Comparison of ENCODE assay signal across 11 mouse cellular contexts in the genomic region with DNA sequence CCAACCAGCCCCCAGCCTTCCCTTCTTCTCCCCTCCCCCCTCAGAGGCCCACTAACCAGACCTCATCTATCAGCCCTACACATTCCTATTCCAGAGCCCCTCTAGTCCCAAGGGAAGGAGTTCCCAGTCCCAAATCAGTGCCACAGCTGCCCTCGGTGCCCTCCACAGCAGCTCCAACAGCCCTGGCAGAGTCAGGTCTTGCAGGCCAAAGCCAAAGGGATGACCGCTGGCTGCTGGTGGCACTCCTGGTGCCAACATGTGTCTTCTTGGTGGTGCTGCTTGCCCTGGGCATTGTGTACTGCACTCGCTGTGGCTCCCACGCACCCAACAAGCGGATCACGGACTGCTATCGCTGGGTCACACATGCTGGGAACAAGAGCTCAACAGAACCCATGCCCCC. TPM values are rescaled to one million over a fixed set of nuclear protein-coding genes. Genes with fewer than 3 reads are reported as not detected.
DNase-seq lines count a peak whose midpoint lies in the region; ATAC-seq and TF ChIP-seq lines count a peak whose summit lies in the region.
"Had no signal": no experiment of that assay in that cellular context is flagged by ENCODE, and none has a peak within 500 bp of the region (broad histone marks: within the 10 kb centered on the region; RNA-seq: fewer than 3 reads in every experiment).

No protein-coding gene starts in this region.

- no peaks in the 10 kb centered on the region for H3K36me3 ChIP-seq in forebrain, embryonic 13.5 days (ENCODE audit: poor library complexity, severe bottlenecking)
- no peaks in the 10 kb centered on the region for H3K36me3 ChIP-seq in forebrain, postnatal 0 days (ENCODE audit: insufficient read depth)
- no peaks in the 10 kb centered on the region for H3K36me3 ChIP-seq in lung, embryonic 14.5 days (ENCODE audit: insufficient read depth)
- no peaks in the 10 kb centered on the region for H3K36me3 ChIP-seq in hindbrain, embryonic 10.5 days
- H3K36me3 ChIP-seq in limb, embryonic 15.5 days, result no peaks in the 10 kb centered on the region

- H3K4me2 ChIP-seq in forebrain, embryonic 13.5 days, result 0 out of 2 replicates have a peak overlapping the region, but pooled peaks have one; percentile 69
- H3K4me2 ChIP-seq in forebrain, postnatal 0 days (ENCODE audit: low read depth), result no peak overlapping the region
- peak overlapping the region; percentile 77 for H3K4me2 ChIP-seq in lung, embryonic 14.5 days
- H3K4me2 ChIP-seq in limb, embryonic 15.5 days, result peak overlapping the region; percentile 91

- no peak for TF ChIP-seq CTCF in forebrain, postnatal 0 days (IDR thresholded peaks at IDR 0.05; ENCODE audit: low read depth)
- no peak for TF ChIP-seq CTCF in lung, embryonic 14.5 days (IDR thresholded peaks at IDR 0.05; ENCODE audit: low read depth)

- intact Hi-C loops in left cerebral cortex, postnatal 36 days (cut with DNase I), result loop anchor here (5.0 kb wide), 1 partner anchor 53 kb away; no protein-coding TSS in a partner anchor
- intact Hi-C loops in left cerebral cortex, postnatal 10 days (cut with DNase I), result no loop called here

- H3K4me1 ChIP-seq in forebrain, embryonic 13.5 days, result peaks cover 48% of the 10 kb centered on the region
- H3K4me1 ChIP-seq in forebrain, postnatal 0 days (ENCODE audit: insufficient read depth), result peaks cover 17% of the 10 kb centered on the region
- peaks cover 24% of the 10 kb centered on the region for H3K4me1 ChIP-seq in lung, embryonic 14.5 days (ENCODE audit: insufficient read depth)
- H3K4me1 ChIP-seq in hindbrain, embryonic 10.5 days (replicated peaks), result peaks cover 69% of the 10 kb centered on the region
- H3K4me1 ChIP-seq in limb, embryonic 15.5 days, result peaks cover 71% of the 10 kb centered on the region

- H3K4me3 ChIP-seq in forebrain, embryonic 13.5 days, result no peak overlapping the region
- H3K4me3 ChIP-seq in forebrain, postnatal 0 days (ENCODE audit: low read depth, low read length), result no peak overlapping the region
- peak overlapping the region; percentile 62 for H3K4me3 ChIP-seq in lung, embryonic 14.5 days (ENCODE audit: low read depth, low read length)
- H3K4me3 ChIP-seq in hindbrain, embryonic 10.5 days, result peak overlapping the region; percentile 61; the same call in 1 of the 2 replicates
- H3K4me3 ChIP-seq in limb, embryonic 15.5 days, result peak overlapping the region; percentile 67

- no peak for ATAC-seq in forebrain, embryonic 13.5 days
- no peak for ATAC-seq in forebrain, postnatal 0 days
- no peak for ATAC-seq in lung, embryonic 14.5 days (ENCODE audit: insufficient read depth)
- ATAC-seq in limb, embryonic 15.5 days (ENCODE audit: insufficient number of reproducible peaks, low FRiP score, low TSS enrichment, low read depth), result no peak

- 89% methylated on average over 7 of the region's 7 CpGs for WGBS in forebrain, embryonic 13.5 days
- WGBS in forebrain, postnatal 0 days, result 88% methylated on average over 7 of the region's 7 CpGs
- 74% methylated on average over 7 of the region's 7 CpGs for WGBS in lung, embryonic 14.5 days
- WGBS in hindbrain, embryonic 10.5 days, result 82% methylated on average over 7 of the region's 7 CpGs
- WGBS in limb, embryonic 15.5 days, result 71% methylated on average over 7 of the region's 7 CpGs

- H3K9ac ChIP-seq in forebrain, embryonic 13.5 days, result no peak overlapping the region
- H3K9ac ChIP-seq in forebrain, postnatal 0 days, result no peak overlapping the region
- peak overlapping the region; percentile 57 for H3K9ac ChIP-seq in lung, embryonic 14.5 days
- H3K9ac ChIP-seq in limb, embryonic 15.5 days, result 0 out of 2 replicates have a peak overlapping the region, but pooled peaks have one; percentile 20

- DNase-seq in forebrain, postnatal 0 days, result no peak
- no peak for DNase-seq in lung, embryonic 14.5 days
- DNase-seq in lung, postnatal 4 days, result no peak
- no peak for DNase-seq in hindbrain, embryonic 10.5 days (ENCODE audit: low spot score)
- DNase-seq in left cerebral cortex, postnatal 36 days (ENCODE audit: low spot score in 2 of 2), result no peak
- DNase-seq in left cerebral cortex, postnatal 10 days (ENCODE audit: extremely low spot score in 1 of 2, low spot score in 2 of 2), result no peak
- DNase-seq: layer of hippocampus, postnatal 36 days; right cerebral cortex, postnatal 25 days; thymus, postnatal 4 days had no signal

- H3K27me3 ChIP-seq in forebrain, embryonic 13.5 days, result peaks cover 50% of the 10 kb centered on the region
- H3K27me3 ChIP-seq in forebrain, postnatal 0 days (ENCODE audit: insufficient read depth, low read length), result no peaks in the 10 kb centered on the region
- peaks cover 32% of the 10 kb centered on the region; the same call in 1 of the 2 replicates for H3K27me3 ChIP-seq in lung, embryonic 14.5 days (ENCODE audit: insufficient read depth, low read length)
- H3K27me3 ChIP-seq in hindbrain, embryonic 10.5 days (ENCODE audit: insufficient read depth, poor library complexity, severe bottlenecking), result peaks cover 80% of the 10 kb centered on the region
- H3K27me3 ChIP-seq in limb, embryonic 15.5 days, result peaks cover 6% of the 10 kb centered on the region; the same call in 1 of the 2 replicates

- H3K9me3 ChIP-seq in forebrain, embryonic 13.5 days (replicated peaks), result no peaks in the 10 kb centered on the region
- H3K9me3 ChIP-seq in forebrain, postnatal 0 days (ENCODE audit: low read length), result no peaks in the 10 kb centered on the region
- no peaks in the 10 kb centered on the region for H3K9me3 ChIP-seq in lung, embryonic 14.5 days (ENCODE audit: low read depth, low read length)
- H3K9me3 ChIP-seq in hindbrain, embryonic 10.5 days, result no peaks in the 10 kb centered on the region
- no peaks in the 10 kb centered on the region for H3K9me3 ChIP-seq in limb, embryonic 15.5 days

- H3K27ac ChIP-seq in forebrain, embryonic 13.5 days, result no peak overlapping the region
- no peak overlapping the region for H3K27ac ChIP-seq in forebrain, postnatal 0 days (ENCODE audit: low read depth, low read length)
- peak overlapping the region; percentile 5; the same call in 1 of the 2 replicates for H3K27ac ChIP-seq in lung, embryonic 14.5 days (ENCODE audit: low read depth)
- peak overlapping the region; percentile 90 for H3K27ac ChIP-seq in hindbrain, embryonic 10.5 days
- H3K27ac ChIP-seq in limb, embryonic 15.5 days, result peak overlapping the region; percentile 96

RNA-seq across cellular contexts. Expression of gene Cd248, which starts 2.1 kb away (rescaled TPM):
- 7.0 and 7.3 TPM in 2 replicates for polyA plus RNA-seq in forebrain, embryonic 13.5 days (2015; fragmentation: Nextera tagmentation; extraction: Ambion mirVana)
- 11.8 and 20.8 TPM in 2 replicates for total RNA-seq in forebrain, postnatal 0 days (2014; rRNA removed)
- polyA plus RNA-seq in forebrain, postnatal 0 days (2015; fragmentation: Nextera tagmentation; extraction: Ambion mirVana), result 16.3 and 18.1 TPM in 2 replicates
- 105 and 110 TPM in 2 replicates for polyA plus RNA-seq in lung, embryonic 14.5 days (2014; fragmentation: Nextera tagmentation; extraction: Ambion mirVana)
- polyA plus RNA-seq in hindbrain, embryonic 10.5 days (2016; fragmentation: Nextera tagmentation; extraction: Ambion mirVana), result 26.9 and 39.1 TPM in 2 replicates
- 95.9 and 117 TPM in 2 replicates for polyA plus RNA-seq in limb, embryonic 15.5 days (2015; fragmentation: Nextera tagmentation; extraction: Ambion mirVana)
- total RNA-seq in left cerebral cortex, postnatal 36 days (2021), result 1 to 10 TPM; 4.6 to 5.1 TPM
- 10 to 100 TPM in 1 of 2 experiments, 1 to 10 TPM in 1; 9.5 to 12.2 TPM for total RNA-seq in left cerebral cortex, postnatal 10 days (2021)

RNA-seq across cellular contexts. Expression of gene Tmem151a, which starts 15.4 kb away (rescaled TPM):
- 2.3 and 2.8 TPM in 2 replicates for polyA plus RNA-seq in forebrain, embryonic 13.5 days (2015; fragmentation: Nextera tagmentation; extraction: Ambion mirVana)
- total RNA-seq in forebrain, postnatal 0 days (2014; rRNA removed), result 22.6 and 37.0 TPM in 2 replicates
- polyA plus RNA-seq in forebrain, postnatal 0 days (2015; fragmentation: Nextera tagmentation; extraction: Ambion mirVana), result 40.6 and 46.2 TPM in 2 replicates
- polyA plus RNA-seq in lung, embryonic 14.5 days (2014; fragmentation: Nextera tagmentation; extraction: Ambion mirVana), result 3.1 and 4.4 TPM in 2 replicates
- 1.5 and 1.8 TPM in 2 replicates for polyA plus RNA-seq in hindbrain, embryonic 10.5 days (2016; fragmentation: Nextera tagmentation; extraction: Ambion mirVana)
- polyA plus RNA-seq in limb, embryonic 15.5 days (2015; fragmentation: Nextera tagmentation; extraction: Ambion mirVana), result 1.0 and 2.2 TPM in 2 replicates
- 100 to 1,000 TPM; 152 to 188 TPM for total RNA-seq in left cerebral cortex, postnatal 36 days (2021)
- total RNA-seq in left cerebral cortex, postnatal 10 days (2021), result 100 to 1,000 TPM; 115 to 122 TPM

RNA-seq across cellular contexts. Expression of gene Yif1a, which starts 18.4 kb away (rescaled TPM):
- polyA plus RNA-seq in forebrain, embryonic 13.5 days (2015; fragmentation: Nextera tagmentation; extraction: Ambion mirVana), result 62.4 and 71.4 TPM in 2 replicates
- 44.6 and 54.9 TPM in 2 replicates for total RNA-seq in forebrain, postnatal 0 days (2014; rRNA removed)
- 50.5 and 59.9 TPM in 2 replicates for polyA plus RNA-seq in forebrain, postnatal 0 days (2015; fragmentation: Nextera tagmentation; extraction: Ambion mirVana)
- 99.2 and 105 TPM in 2 replicates for polyA plus RNA-seq in lung, embryonic 14.5 days (2014; fragmentation: Nextera tagmentation; extraction: Ambion mirVana)
- 87.1 and 92.0 TPM in 2 replicates for polyA plus RNA-seq in hindbrain, embryonic 10.5 days (2016; fragmentation: Nextera tagmentation; extraction: Ambion mirVana)
- polyA plus RNA-seq in limb, embryonic 15.5 days (2015; fragmentation: Nextera tagmentation; extraction: Ambion mirVana), result 126 and 140 TPM in 2 replicates
- total RNA-seq in left cerebral cortex, postnatal 36 days (2021), result 10 to 100 TPM; 24.8 to 26.1 TPM
- 10 to 100 TPM; 27.3 to 30.4 TPM for total RNA-seq in left cerebral cortex, postnatal 10 days (2021)

RNA-seq across cellular contexts. Expression of gene Rin1, which starts 19.7 kb away (rescaled TPM):
- polyA plus RNA-seq in forebrain, embryonic 13.5 days (2015; fragmentation: Nextera tagmentation; extraction: Ambion mirVana), result 0.62 and 0.78 TPM in 2 replicates
- total RNA-seq in forebrain, postnatal 0 days (2014; rRNA removed), result 3.0 and 9.8 TPM in 2 replicates
- polyA plus RNA-seq in forebrain, postnatal 0 days (2015; fragmentation: Nextera tagmentation; extraction: Ambion mirVana), result 1.7 and 2.4 TPM in 2 replicates
- polyA plus RNA-seq in lung, embryonic 14.5 days (2014; fragmentation: Nextera tagmentation; extraction: Ambion mirVana), result 4.0 and 5.9 TPM in 2 replicates
- 2.3 and 3.0 TPM in 2 replicates for polyA plus RNA-seq in hindbrain, embryonic 10.5 days (2016; fragmentation: Nextera tagmentation; extraction: Ambion mirVana)
- polyA plus RNA-seq in limb, embryonic 15.5 days (2015; fragmentation: Nextera tagmentation; extraction: Ambion mirVana), result 2.6 and 3.2 TPM in 2 replicates
- total RNA-seq in left cerebral cortex, postnatal 36 days (2021), result 10 to 100 TPM; 70.3 to 88.1 TPM
- total RNA-seq in left cerebral cortex, postnatal 10 days (2021), result 10 to 100 TPM; 16.9 to 24.1 TPM

RNA-seq across cellular contexts. Expression of gene Cnih2, which starts 28.3 kb away (rescaled TPM):
- polyA plus RNA-seq in forebrain, embryonic 13.5 days (2015; fragmentation: Nextera tagmentation; extraction: Ambion mirVana), result 208 and 212 TPM in 2 replicates
- total RNA-seq in forebrain, postnatal 0 days (2014; rRNA removed), result 567 and 663 TPM in 2 replicates
- polyA plus RNA-seq in forebrain, postnatal 0 days (2015; fragmentation: Nextera tagmentation; extraction: Ambion mirVana), result 563 and 604 TPM in 2 replicates
- 14.8 and 15.3 TPM in 2 replicates for polyA plus RNA-seq in lung, embryonic 14.5 days (2014; fragmentation: Nextera tagmentation; extraction: Ambion mirVana)
- 42.1 and 115 TPM in 2 replicates for polyA plus RNA-seq in hindbrain, embryonic 10.5 days (2016; fragmentation: Nextera tagmentation; extraction: Ambion mirVana)
- 17.6 and 26.3 TPM in 2 replicates for polyA plus RNA-seq in limb, embryonic 15.5 days (2015; fragmentation: Nextera tagmentation; extraction: Ambion mirVana)
- 100 to 1,000 TPM; 260 to 267 TPM for total RNA-seq in left cerebral cortex, postnatal 36 days (2021)
- 100 to 1,000 TPM; 379 to 384 TPM for total RNA-seq in left cerebral cortex, postnatal 10 days (2021)

Comparison
In these comparisons a context has a peak if more than half of its experiments do, and no peak if none do; other contexts are left out.
1. H3K27ac ChIP-seq: peak in lung, embryonic 14.5 days (single experiment), hindbrain, embryonic 10.5 days (single experiment) and limb, embryonic 15.5 days (single experiment); none in forebrain, embryonic 13.5 days (single experiment) and forebrain, postnatal 0 days (single experiment).
2. H3K4me3 ChIP-seq: peak in lung, embryonic 14.5 days (single experiment), hindbrain, embryonic 10.5 days (single experiment) and limb, embryonic 15.5 days (single experiment); none in forebrain, embryonic 13.5 days (single experiment) and forebrain, postnatal 0 days (single experiment).
3. H3K9ac ChIP-seq: peak in lung, embryonic 14.5 days (single experiment) and limb, embryonic 15.5 days (single experiment); none in forebrain, embryonic 13.5 days (single experiment) and forebrain, postnatal 0 days (single experiment).